Mouse (Mus musculus) E14TG2a.4 (cell line): ENCODE measurements around the gene Hyal1.
A peak's percentile ranks its signal among the peaks of the same experiment; 100 is the strongest.

Experiments
- H3K27me3 ChIP-seq: 2 replicates; pipeline ENCODE4 v1.6.1; 2014; ENCODE audit warnings: low read length, control low read depth; ENCODE audit not compliant: insufficient read depth
- H3K36me3 ChIP-seq: 2 replicates; pipeline ENCODE4 v1.6.1; 2014; ENCODE audit warnings: low read length, control low read depth; ENCODE audit not compliant: insufficient read depth
- H3K4me1 ChIP-seq: replicated peaks from 2 replicates; pipeline ENCODE4 v1.6.1; 2014; ENCODE audit warnings: low read depth, low read length, control low read depth
- H3K4me3 ChIP-seq: replicated peaks from 2 replicates; pipeline ENCODE4 v1.5.1; 2014; ENCODE audit warnings: mild to moderate bottlenecking, low read length
- H3K9me3 ChIP-seq: 2 replicates; pipeline ENCODE4 v1.6.1; 2014; ENCODE audit warnings: low read length, control low read depth
- NANOG ChIP-seq: IDR thresholded peaks from 2 replicates; pipeline ENCODE4 v1.6.1; 2014; ENCODE audit warnings: borderline replicate concordance, low read length, mixed read lengths
- POU5F1 ChIP-seq: IDR thresholded peaks from 2 replicates; pipeline ENCODE4 v1.6.1; 2014; ENCODE audit warnings: low read length, borderline replicate concordance

Gene Hyal1

GRCm38 (mm10) chr9:107630576-107630975, 53.8 kb downstream of the Hyal1 start:
- Histone ChIP-seq H3K36me3 (peaks cover 19% of the 10 kb centered on the region), H3K4me1 (peaks cover 88% of the 10 kb centered on the region), H3K9me3 (no peaks in the 10 kb centered on the region), H3K27me3 (peaks cover 24% of the 10 kb centered on the region), H3K4me3 (peak overlapping the region; percentile 88)
- TF ChIP-seq NANOG (no peak), POU5F1 (peak; percentile 36; the same call in 1 of the 2 replicates)
